Mouse (Mus musculus): Measurements from ENCODE around the gene Itga9. TPM values are rescaled to one million over a fixed set of nuclear protein-coding genes. Genes with fewer than 3 reads are reported as not detected.

Itga9 gene
- total RNA-seq, 2 experiments from 2014 or later, result 74.4 to 88.1 TPM

GRCm38 (mm10) chr9:118887734-118888133 lies 281.2 kb downstream of the Itga9 start:
- intact Hi-C loops (cut with DNase I), result no loop called here
- no peak for DNase-seq

GRCm38 (mm10) chr9:118890149-118890548 lies 283.7 kb downstream of the Itga9 start:
- intact Hi-C loops (cut with DNase I), result no loop called here
- DNase-seq, result no peak

- DNase-seq, result peak in 1 of 2 experiments; percentile 36
Observed at GRCm38 (mm10) chr9:118890645-118891044, 284.2 kb downstream of the Itga9 start.

GRCm38 (mm10) chr9:118891068-118891467 lies 284.6 kb downstream of the Itga9 start:
- intact Hi-C loops (cut with DNase I), result no loop called here
- peak in 1 of 2 experiments; percentile 18 for DNase-seq

More at GRCm38 (mm10) chr9:118890645-118891044, 284.2 kb downstream of the Itga9 start:
- intact Hi-C loops (cut with DNase I), result no loop called here

- DNase-seq, result no peak
- intact Hi-C loops (cut with DNase I), result no loop called here
Observed at GRCm38 (mm10) chr9:118891593-118891992, 285.1 kb downstream of the Itga9 start.

GRCm38 (mm10) chr9:118895101-118895500 lies 288.6 kb downstream of the Itga9 start:
- intact Hi-C loops (cut with DNase I), result no loop called here
- no peak for DNase-seq

GRCm38 (mm10) chr9:118900677-118901076 lies 294.2 kb downstream of the Itga9 start:
- DNase-seq, result no peak
- intact Hi-C loops (cut with DNase I), result no loop called here

- intact Hi-C loops (cut with DNase I), result no loop called here
- no peak for DNase-seq
Observed at GRCm38 (mm10) chr9:118901917-118902316, 295.4 kb downstream of the Itga9 start.

- peak; percentile 81 to 88 for DNase-seq
- intact Hi-C loops (cut with DNase I), result loop anchor here (1.0 kb wide), 2 partner anchors 302 to 319 kb away; partner anchors contain the start of gene Itga9
Observed at GRCm38 (mm10) chr9:118907934-118908620, 301.6 kb downstream of the Itga9 start.

GRCm38 (mm10) chr9:118913048-118913447 lies 306.6 kb downstream of the Itga9 start:
- intact Hi-C loops (cut with DNase I), result no loop called here
- no peak for DNase-seq

GRCm38 (mm10) chr9:118913613-118914012 lies 307.1 kb downstream of the Itga9 start:
- no peak for DNase-seq
- intact Hi-C loops (cut with DNase I), result no loop called here

- intact Hi-C loops (cut with DNase I), result no loop called here
Observed at GRCm38 (mm10) chr9:118914589-118914988, 308.1 kb downstream of the Itga9 start.

GRCm38 (mm10) chr9:118915290-118915689 lies 308.8 kb downstream of the Itga9 start:
- intact Hi-C loops (cut with DNase I), result no loop called here
- DNase-seq, result no peak

More at GRCm38 (mm10) chr9:118914589-118914988, 308.1 kb downstream of the Itga9 start:
- DNase-seq, result no peak

GRCm38 (mm10) chr9:118919672-118920186 lies 313.2 kb downstream of the Itga9 start:
- DNase-seq, result no peak
- intact Hi-C loops (cut with DNase I), result loop anchor here (1.0 kb wide), 1 partner anchor 148 kb away; no protein-coding TSS in a partner anchor

GRCm38 (mm10) chr9:118920798-118921515 lies 314.5 kb downstream of the Itga9 start:
- intact Hi-C loops (cut with DNase I), result loop anchor here (1.0 kb wide), 2 partner anchors 108 to 146 kb away; no protein-coding TSS in a partner anchor
- peak; percentile 88 to 93 for DNase-seq

GRCm38 (mm10) chr9:118921926-118922325 lies 315.4 kb downstream of the Itga9 start:
- no peak for DNase-seq
- intact Hi-C loops (cut with DNase I), result loop anchor here (1.0 kb wide), 1 partner anchor 107 kb away; no protein-coding TSS in a partner anchor

- intact Hi-C loops (cut with DNase I), result loop anchor here (5.0 kb wide), 1 partner anchor 53 kb away; no protein-coding TSS in a partner anchor
- no peak for DNase-seq
Observed at GRCm38 (mm10) chr9:118924554-118925085, 318.1 kb downstream of the Itga9 start.

- intact Hi-C loops (cut with DNase I), result loop anchor here (2.0 to 5.0 kb wide), 2 partner anchors 52 to 79 kb away; no protein-coding TSS in a partner anchor
- peak; percentile 96 for DNase-seq
Observed at GRCm38 (mm10) chr9:118925286-118926110, 319.0 kb downstream of the Itga9 start.

GRCm38 (mm10) chr9:118926111-118926650 lies 319.7 kb downstream of the Itga9 start, which contains the start of gene Ctdspl:
Ctdspl (plus strand) TSS chr9:118926453.
- peak; percentile 59 to 69 for DNase-seq
- intact Hi-C loops (cut with DNase I), result loop anchor here (2.0 to 5.0 kb wide), 2 partner anchors 51 to 79 kb away; no protein-coding TSS in a partner anchor

All from heart, postnatal 14 days (tissue).